Mouse (Mus musculus) testis, postnatal 14 days (tissue): ENCODE data around the gene Slc20a1.

ENCODE experiments used
- DNase-seq: peaks from one replicate; pipeline ENCODE4 v3.0.0; 2021; ENCODE audit warnings: low spot score

Gene Slc20a1

GRCm38 (mm10) chr2:129253631-129253970 lies 55.0 kb downstream of the Slc20a1 start:
- no peak for DNase-seq

DNA sequence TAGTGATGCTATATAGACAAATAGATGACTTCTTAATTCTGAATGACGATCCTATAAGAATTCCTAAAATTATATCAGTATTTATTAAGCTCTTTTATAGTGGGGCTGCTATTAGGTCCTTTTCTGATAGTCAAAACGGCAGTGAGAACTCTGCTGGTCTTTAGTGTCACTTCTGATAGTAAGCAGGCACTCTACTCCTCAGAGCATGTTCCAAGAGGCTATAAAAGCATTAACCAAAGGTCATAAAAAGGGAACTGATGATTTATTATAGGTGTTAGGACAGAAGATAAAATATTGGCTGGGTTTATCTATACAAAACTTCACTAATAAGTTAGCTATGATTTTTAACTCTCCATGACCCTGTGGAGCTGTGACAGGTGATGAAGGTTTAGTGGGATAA lies 55.5 kb downstream of the Slc20a1 start:
- no peak for DNase-seq

DNA sequence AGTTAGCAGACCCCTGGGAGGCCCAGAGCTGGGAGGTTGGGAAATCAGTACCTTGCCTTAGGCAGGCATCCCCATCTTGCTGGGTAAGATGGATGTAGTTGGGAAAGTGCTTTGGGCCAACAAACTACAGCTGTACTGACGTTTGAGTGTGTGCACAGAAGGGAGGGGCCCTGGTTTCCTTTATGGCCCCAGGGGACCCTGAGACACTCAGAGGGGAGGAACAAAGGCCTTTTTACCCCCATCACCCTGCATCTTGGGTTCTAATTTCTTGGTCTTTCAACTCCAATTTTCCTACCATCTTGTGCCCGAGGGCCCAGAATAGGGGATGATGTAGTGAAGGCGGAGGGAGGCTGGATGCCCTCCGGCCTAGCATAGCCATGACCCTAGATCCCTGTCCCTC lies 57.4 kb downstream of the Slc20a1 start:
- DNase-seq: no peak

- no peak for DNase-seq
Observed at GRCm38 (mm10) chr2:129258056-129258455, 59.5 kb downstream of the Slc20a1 start.

GRCm38 (mm10) chr2:129258475-129259211 lies 60.1 kb downstream of the Slc20a1 start:
- DNase-seq: peak; percentile 40

DNA sequence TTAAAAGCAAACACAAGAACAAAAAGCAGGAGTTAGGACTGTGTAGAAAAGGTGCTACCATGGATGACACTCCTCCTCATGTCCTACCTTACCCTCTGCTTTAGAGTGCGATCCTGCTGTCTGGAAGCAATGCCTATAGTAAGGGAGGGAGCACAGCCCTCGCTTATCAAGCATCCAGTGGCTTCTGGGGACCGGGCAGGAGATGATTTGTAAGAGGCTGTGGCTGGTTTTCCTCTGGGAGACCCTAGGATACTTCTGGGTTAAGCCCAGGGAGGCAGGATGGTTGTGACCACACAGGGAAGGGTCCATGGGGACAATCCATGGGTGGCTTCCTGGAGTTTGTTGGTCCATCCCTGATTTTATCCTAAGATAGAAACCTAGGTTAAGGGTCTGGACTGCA lies 62.1 kb downstream of the Slc20a1 start:
- no peak for DNase-seq
